Comparison of ENCODE assay signal across 30 mouse cellular contexts in the genomic region with DNA sequence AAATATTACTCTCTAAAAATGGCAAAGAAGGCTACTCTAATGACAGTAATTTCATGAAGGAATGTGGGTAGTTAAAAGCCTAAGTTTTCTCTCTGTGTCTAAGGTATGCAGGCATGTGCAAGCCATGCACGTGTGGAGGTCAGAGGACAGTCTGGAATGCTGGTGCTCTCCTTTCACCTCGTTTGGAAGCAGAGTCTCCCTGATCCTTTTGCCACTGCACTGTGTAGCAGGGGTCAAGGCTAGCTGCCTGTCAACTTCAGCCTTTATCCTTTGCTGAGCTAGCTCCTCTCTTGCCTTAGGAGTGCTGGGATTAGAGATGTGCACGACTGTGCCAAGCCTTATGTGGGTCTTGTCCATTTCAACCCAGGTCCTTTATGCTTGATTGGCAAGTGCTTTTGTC. TPM values are rescaled to one million over a fixed set of nuclear protein-coding genes. Genes with fewer than 3 reads are reported as not detected.
"Had no signal": no experiment of that assay in that cellular context is flagged by ENCODE, and none has a peak within 500 bp of the region (broad histone marks: within the 10 kb centered on the region; RNA-seq: fewer than 3 reads in every experiment).

No protein-coding gene starts in this region.

- H3K4me3 ChIP-seq: heart, embryonic 10.5 days; heart, embryonic 12.5 days; hindbrain, embryonic 10.5 days; hindbrain, embryonic 12.5 days; intestine, embryonic 15.5 days; layer of hippocampus, adult 2 months; left cerebral cortex, adult 2 months; limb, embryonic 10.5 days; limb, embryonic 12.5 days; liver, embryonic 13.5 days had no signal

- H3K27me3 ChIP-seq: heart, embryonic 12.5 days; hindbrain, embryonic 12.5 days; intestine, embryonic 15.5 days; limb, embryonic 12.5 days; liver, embryonic 13.5 days had no signal

- H3K27ac ChIP-seq: heart, embryonic 10.5 days; hindbrain, embryonic 12.5 days; hindbrain, embryonic 14.5 days; intestine, embryonic 15.5 days; layer of hippocampus, adult 2 months; left cerebral cortex, adult 2 months; limb, embryonic 10.5 days; limb, embryonic 12.5 days; liver, embryonic 13.5 days had no signal

- DNase-seq: gastrocnemius, postnatal 14 days; heart, adult 18-20 months; heart, postnatal 10 days; heart, postnatal 4 days; kidney, adult 18-20 months; kidney, adult 8-10 months; kidney, postnatal 10 days; kidney, postnatal 25 days; kidney, postnatal 4 days; liver, embryonic 13.5 days had no signal

- H3K4me1 ChIP-seq: heart, embryonic 12.5 days; intestine, embryonic 15.5 days; liver, embryonic 13.5 days had no signal

- H3K4me2 ChIP-seq: heart, embryonic 12.5 days; hindbrain, embryonic 12.5 days; hindbrain, embryonic 14.5 days; intestine, embryonic 15.5 days; limb, embryonic 12.5 days; liver, embryonic 11.5 days; liver, embryonic 13.5 days had no signal

- H3K9me3 ChIP-seq: heart, embryonic 10.5 days; heart, embryonic 12.5 days; hindbrain, embryonic 10.5 days; hindbrain, embryonic 12.5 days; intestine, embryonic 15.5 days; limb, embryonic 10.5 days; limb, embryonic 12.5 days; liver, embryonic 13.5 days had no signal

- H3K9ac ChIP-seq: heart, embryonic 12.5 days; hindbrain, embryonic 12.5 days; hindbrain, embryonic 14.5 days; intestine, embryonic 15.5 days; limb, embryonic 12.5 days; liver, embryonic 13.5 days had no signal

- H3K36me3 ChIP-seq: intestine, embryonic 15.5 days had no signal

- ATAC-seq: hindbrain, embryonic 16.5 days; inflammation-experienced regulatory T-cells, adult 6 months; intestine, embryonic 15.5 days; intestine, postnatal 0 days had no signal

RNA-seq across cellular contexts. Expression of a gene that starts 50.8 kb away (rescaled TPM):
- total RNA-seq: gastrocnemius, adult 18-20 months; gastrocnemius, adult 8-10 months; gastrocnemius, postnatal 14 days; gastrocnemius, postnatal 4 days; granulocyte monocyte progenitor cell, adult 5-6 weeks; heart, adult 8-10 months; heart, postnatal 10 days; heart, postnatal 25 days; heart, postnatal 4 days had no signal
- polyA plus RNA-seq: heart, embryonic 10.5 days; intestine, postnatal 0 days; liver, embryonic 11.5 days; liver, embryonic 13.5 days had no signal
